Mouse (Mus musculus) adrenal gland, postnatal 14 days (tissue): Measurements from ENCODE around the gene Cphx3. TPM values are rescaled to one million over a fixed set of nuclear protein-coding genes. Genes with fewer than 3 reads are reported as not detected.
"Not testable (repeated sequence)": the region's sequence is repeated elsewhere in the genome, so short reads cannot be mapped to it uniquely, and the experiment has no call there.

Experiments used
- DNase-seq: peaks from one replicate; pipeline ENCODE4 v3.0.0; 2021; ENCODE audit warnings: mixed read lengths
- long read RNA-seq, 2 experiments: library from polyadenylated mRNA; stranded (forward); transcript quantifications; one replicate each; pipeline ENCODE4 v2.0.0; 2021
- total RNA-seq: library from RNA; stranded (reverse); gene quantifications from 2 replicates; pipeline ENCODE4 v1.2.3, GENCODE M21; 2021

Gene Cphx3
- not detected in 2 replicates for total RNA-seq
- long read RNA-seq, experiment 1: 0 reads
- long read RNA-seq, experiment 2: 0 reads

DNA sequence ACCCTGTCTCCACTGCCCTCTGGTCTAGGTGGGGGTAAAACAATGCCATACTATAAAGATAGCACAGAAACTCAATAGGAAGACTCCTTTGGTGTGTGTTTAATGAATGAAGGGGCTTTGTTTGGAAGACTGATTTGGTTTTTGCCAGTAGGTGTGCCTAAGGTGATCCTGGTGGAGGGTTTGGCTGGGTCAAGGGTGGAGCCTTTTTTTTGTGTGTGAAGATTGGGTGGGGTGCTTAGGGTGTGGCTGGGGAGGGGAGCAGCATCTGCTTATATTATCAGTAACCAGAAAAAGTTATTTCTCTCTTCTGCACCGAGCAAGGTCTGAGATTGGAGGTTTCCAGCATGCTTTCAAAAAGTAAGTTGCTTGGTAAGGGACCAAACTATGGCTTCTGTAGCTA lies at the start of gene Cphx3:
Gene Cphx3, plus strand, starts transcription at position 301 of the 400 bp plus-strand sequence.
- not testable (repeated sequence) for DNase-seq

DNA sequence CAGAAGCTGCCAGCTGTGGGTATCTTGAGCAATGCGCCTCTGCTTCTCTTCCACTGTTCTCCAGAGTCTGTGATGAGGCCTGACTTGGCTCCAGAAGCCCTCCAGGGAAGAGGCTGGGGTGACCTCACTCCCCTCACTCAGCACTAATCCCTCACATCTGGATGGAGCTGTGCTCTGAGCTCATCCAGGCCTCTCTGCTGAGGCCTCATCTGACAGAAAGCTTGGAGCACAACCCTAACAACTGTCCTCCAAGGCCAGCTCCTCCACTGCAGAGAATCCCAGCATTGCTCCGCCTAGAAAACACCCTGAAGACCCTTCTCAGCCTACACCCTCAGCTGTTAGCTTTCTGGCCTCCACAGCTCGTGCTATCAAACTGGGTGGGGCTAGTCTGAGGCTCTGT lies 47.7 kb upstream of the Cphx3 start:
- DNase-seq: not testable (repeated sequence)

DNA sequence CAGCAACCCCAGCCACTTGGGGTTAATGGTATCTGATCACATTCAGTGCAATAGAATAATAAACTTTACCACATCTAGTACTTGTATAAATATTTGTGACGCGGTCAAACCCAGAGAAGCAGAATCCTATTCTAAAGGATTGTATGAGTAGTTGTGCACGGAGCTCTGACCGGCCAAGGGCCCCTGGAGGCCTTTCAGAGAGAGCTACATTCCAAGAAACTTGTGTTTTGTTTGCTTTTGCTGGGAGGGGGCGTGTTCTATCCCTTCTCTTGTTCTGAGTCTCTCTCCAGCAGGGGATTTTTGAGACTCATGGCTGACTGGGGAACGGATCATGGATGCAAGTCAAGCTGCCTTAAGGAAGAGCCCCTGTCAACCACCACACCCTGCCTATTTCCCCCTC lies 46.7 kb upstream of the Cphx3 start:
- not testable (repeated sequence) for DNase-seq

DNA sequence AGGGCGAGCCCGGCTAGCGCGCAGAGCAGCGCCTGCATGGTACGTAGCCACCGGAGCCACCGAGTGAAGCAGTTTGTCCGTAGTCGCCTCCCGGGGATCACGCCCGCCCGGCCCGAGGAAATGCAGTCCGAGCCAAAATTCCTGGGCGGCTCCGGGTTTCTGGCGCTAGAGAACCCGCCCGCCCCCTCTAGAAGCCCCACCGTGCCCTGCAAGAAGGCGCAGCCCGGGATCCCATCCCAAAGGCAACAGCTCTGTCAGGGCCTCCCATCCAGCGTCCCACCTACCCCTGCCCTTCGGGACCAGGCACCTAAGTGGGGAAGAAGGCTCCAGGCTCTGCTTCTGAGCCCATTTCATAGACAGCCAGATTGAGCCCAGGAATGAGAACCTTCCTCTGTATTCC lies 39.5 kb upstream of the Cphx3 start, which contains the start of gene Gm9780:
Gene Gm9780, minus strand, starts transcription at position 101 of the 400 bp plus-strand sequence.
- DNase-seq: not testable (repeated sequence)

DNA sequence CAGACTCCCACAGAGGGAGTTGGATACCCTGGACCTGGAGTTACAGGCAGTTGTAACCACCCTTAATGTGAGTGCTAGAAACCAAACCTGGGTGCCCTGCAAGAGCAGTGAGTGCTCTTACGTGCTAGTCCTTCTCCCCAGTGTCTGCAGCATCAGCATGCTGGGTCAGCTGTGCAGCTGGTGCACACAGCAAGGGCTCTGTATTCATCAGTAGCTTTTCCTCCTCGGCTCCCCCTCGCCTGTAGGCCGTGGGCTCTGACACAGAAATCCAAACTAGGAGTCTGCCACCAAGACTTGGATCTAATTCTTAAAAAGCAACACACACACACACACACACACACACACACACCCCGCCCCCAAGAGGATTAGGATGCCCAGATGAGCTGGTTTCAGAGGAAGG lies 37.1 kb upstream of the Cphx3 start:
- not testable (repeated sequence) for DNase-seq

DNA sequence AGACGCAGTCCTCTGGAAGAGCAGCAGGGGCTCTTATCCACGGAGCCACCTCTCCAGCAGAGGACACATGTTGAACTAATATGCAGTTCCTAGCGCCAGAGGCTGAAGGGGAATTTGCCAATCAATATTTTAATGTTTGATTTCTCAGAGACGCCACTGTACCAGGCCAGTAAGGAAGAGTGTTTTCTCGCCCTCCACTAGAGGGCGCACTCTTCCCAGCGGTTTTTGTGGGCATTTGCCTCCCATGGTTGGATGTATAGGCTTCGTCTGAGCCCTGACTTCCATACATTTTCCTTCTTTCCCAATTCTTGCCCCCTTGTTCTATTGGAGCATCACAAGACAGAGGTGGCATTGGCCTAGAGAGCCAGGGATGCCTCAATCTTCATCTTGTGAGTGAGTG lies 35.1 kb upstream of the Cphx3 start:
- DNase-seq: not testable (repeated sequence)

DNA sequence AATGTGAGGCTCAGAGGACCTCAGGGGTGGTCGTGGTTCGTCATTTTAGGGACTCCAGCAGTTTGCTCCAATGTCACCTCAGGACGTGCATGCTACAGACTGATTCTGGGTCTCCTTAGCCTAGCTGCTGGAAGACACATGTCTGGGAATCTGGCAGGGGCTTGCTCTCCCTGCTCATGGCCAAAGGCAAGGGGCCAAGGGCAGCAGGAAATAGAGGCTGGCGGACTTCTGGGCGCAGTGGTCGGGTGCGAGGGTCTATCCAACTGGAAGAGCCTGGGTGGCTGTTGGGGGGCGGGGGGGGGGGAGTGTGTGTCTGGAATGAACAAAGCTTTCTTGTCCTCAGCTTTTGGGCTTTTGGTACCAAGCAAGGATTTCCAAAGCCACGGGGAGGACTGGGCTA lies 33.3 kb upstream of the Cphx3 start:
- DNase-seq: not testable (repeated sequence)

DNA sequence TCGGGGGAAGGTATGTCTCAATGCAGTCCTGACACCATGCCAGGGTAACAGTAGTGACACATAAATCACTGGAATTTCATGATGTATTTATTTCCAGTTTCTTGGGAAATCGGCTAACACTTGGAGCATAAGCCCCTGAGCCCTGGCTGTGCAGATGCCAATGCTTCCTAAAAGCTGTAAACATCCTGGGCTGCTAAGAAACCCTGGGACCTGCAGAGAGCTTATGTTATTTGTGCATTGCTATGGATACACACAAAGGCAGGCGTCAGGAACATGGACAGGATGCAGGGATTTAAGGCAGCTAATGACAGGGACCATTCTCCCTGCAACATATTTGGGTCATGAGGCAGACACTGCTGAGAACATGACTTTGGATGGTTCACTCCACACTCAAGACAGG lies 23.9 kb upstream of the Cphx3 start:
- DNase-seq: not testable (repeated sequence)

DNA sequence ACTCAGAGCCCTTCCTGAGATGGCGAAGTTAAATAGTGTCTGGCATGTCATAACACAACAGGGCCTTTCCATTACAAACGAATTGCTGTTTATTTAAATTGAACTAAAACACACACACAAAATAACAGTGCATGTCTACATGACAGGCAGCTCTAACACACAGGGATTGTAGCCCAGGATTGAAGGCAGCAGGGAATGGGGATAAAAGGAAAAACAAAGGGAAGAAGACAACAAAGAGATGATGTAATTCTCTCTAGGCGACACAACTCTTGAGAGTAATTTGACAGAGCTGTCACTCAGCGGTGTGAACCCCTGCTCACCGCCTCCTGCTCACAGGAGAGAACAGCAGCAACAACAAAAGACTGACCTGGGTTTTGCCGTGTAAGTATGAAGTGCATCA lies 22.7 kb upstream of the Cphx3 start:
- DNase-seq: not testable (repeated sequence)

DNA sequence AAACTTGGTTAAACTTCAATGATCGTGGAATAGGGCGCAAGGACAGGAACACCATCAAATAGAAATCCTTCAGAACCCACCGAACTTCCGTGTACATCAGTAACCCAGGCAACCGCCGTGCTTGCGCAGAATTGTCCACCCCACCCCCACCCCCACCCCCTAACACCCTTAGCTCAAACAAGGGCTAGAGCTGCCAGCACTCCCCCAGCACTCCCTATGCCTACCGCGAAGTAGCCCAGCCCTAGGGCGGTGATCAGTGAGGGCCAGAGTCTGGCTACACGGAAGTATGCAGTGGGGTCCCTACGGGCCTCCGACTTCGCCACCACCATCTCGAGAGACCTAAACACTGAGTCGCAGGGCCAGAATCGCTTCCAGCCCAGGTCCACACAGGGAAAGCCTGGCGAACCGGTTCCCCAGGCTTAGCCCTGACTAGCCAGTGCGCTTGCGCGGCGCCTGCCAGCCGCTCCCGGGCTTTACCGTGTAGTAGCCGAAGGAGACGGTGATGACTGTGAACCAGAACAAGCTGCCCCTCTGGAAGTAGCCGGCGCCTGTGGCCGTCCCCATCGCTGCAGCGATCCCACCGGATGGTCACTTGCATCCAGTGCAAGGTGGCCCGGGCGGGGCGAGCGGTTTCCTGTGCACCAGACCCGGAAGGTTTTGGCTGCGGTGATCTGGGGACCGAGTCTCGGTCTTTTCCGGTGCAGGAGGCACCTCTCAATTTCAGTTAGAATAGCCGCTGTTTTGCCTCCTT lies 15.3 kb upstream of the Cphx3 start:
- not testable (repeated sequence) for DNase-seq

DNA sequence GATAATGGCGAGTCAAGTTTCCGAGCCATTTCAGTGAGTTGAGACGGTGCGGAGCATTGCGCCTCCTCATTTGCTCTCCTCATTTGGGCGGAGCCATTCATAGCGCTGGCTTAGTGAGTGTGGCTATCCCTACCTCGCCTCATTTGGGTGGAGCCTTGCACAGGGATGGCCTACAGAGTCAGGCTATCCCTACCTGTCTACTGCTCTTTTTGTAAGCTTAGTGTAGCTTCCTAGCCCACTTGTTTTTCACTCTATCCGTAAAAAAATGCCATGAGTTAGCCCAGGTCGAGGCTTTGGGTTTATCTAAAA lies 14.8 kb upstream of the Cphx3 start, which contains the start of gene Tmem254c:
Gene Tmem254c, minus strand, starts transcription at position 31 of the 309 bp plus-strand sequence.
- not testable (repeated sequence) for DNase-seq

DNA sequence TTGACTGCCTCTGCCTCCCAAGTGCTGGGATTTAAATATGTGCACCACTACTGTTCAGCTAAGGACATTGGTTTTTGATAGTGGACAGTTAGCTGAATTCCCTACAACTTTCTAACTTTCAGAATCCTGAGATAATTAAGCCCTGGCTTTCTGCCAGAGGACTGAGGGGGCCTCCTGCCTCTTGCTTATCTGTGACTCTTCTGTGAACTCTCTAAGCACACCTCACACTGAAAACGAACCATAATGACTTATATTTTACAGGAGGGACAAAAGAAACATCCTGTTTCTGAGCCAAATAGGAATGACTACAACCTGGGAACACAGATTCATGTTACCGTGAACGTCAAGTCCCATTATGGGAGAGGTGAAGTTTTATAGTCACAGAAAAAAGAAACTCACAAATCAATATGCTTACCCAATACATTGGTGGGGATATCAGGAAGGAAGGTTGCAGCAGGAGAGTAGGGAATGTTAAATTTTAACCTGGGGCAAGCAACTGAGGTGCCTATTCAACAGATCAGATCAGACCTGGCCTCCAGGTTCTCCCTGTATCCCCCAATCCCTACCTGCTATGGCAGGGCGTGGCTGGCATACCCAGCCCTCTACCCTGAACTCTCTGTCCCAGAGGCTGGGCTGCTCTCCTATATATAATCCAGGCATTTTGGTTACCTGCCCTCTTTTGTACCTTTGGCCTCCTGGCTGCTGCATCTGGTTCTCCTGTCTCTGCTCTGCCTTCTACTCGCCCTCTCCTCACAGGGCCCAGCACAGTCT lies 5.3 kb upstream of the Cphx3 start:
- DNase-seq: not testable (repeated sequence)

DNA sequence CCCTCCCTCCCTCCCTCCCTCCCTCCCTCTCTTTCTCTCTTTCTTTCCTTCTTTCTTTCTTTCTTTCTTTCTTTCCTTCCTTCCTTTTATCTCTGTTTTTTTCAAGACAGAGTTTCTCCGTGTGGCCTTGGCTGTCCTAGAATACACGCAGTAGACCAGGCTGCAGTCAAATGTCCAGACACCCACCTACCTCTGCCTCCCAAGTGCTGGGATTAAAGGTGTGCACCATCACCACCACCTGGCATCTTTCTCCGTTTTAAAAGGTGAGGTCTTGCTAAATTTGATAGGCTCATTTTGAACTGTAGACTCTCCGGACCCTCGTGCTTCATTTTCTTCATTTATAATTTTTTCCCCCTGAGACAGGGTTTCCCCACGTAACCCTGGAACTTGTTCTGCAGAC lies 881 bp upstream of the Cphx3 start, which contains the start of gene Cphx2:
Gene Cphx2, plus strand, starts transcription at position 301 of the 400 bp plus-strand sequence.
- DNase-seq: not testable (repeated sequence)

DNA sequence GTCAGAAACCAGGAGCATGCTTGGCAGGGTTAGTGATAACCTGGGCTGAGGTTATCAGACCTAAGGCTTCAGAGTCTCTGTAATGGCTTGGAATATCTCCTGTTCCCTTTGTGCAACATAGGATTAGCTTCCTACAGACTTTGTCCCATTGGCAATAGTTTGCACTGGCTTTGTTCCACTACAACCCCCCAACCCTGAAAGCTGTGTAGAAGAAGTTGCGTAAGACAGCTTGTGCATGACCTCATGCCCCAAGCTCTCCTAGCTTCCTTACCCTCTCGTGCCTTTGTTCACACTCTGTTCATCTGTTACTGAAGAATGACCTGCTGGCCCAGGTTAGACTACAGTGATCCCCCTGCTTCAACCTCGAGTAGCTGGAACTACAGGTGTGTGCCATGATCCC lies 15.5 kb downstream of the Cphx3 start:
- not testable (repeated sequence) for DNase-seq

DNA sequence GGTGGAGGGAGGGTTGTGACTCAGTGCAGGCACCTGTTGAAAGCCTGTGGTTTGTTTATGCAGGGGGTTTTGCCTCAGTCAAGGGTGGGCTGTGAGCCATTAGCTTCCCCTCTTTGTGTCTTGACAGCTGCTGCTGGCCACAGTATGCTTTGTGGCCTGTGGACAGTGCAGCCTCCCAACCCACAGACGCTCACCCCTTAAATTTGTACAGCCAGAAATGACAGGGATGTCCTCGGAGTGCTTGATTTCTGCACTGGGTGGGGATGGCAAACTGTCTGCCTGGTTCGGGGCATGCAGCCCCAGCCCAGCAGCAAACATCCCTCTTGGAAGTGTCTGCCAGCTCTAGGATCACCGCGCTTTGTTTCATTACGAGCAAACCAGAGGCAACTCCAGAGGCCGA lies 36.1 kb downstream of the Cphx3 start, which contains the start of gene Duxbl2:
Gene Duxbl2, plus strand, starts transcription at position 200 of the 400 bp plus-strand sequence.
- DNase-seq: not testable (repeated sequence)

DNA sequence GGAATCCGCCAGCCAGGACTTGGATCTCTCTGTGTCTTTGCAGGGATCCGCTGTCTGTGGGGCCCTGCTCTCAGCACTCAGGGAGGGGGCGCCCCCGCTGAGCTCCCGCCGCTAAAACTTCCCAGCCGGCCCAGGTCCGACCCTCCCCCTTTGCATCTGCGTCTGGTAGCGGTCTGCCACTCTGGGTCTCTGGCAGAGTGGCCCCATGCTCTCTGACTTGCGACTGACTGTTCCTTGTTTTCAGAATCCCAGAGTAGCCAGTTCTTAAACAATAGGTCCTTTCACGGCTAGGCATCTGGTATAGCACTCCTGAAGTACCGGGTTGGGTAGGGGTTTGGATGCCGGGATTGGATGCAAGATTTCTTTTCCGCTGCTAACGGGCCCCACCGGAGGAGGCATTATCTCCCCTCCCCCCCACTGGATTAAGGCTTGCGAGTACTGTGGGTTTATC lies 36.5 kb downstream of the Cphx3 start:
- DNase-seq: not testable (repeated sequence)

DNA sequence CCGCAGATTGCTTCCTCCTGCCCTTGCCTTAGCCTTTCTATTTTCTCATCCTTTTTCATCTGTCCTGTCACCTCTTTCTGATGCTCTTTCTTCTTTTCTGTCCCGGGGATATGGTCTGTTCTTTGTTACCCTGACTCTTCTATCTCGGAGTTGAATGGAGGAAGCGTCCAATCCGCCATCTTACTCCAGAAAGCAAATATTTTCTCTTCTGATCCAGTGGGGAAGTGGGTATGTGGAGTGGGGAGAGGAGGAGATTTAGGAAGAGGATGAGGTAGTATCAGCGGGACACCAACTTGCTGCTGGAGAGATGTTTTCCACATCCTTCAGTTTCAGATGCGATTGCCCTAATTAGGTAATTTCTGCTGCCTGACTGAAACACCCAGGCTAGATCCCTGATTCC lies 37.0 kb downstream of the Cphx3 start:
- not testable (repeated sequence) for DNase-seq

DNA sequence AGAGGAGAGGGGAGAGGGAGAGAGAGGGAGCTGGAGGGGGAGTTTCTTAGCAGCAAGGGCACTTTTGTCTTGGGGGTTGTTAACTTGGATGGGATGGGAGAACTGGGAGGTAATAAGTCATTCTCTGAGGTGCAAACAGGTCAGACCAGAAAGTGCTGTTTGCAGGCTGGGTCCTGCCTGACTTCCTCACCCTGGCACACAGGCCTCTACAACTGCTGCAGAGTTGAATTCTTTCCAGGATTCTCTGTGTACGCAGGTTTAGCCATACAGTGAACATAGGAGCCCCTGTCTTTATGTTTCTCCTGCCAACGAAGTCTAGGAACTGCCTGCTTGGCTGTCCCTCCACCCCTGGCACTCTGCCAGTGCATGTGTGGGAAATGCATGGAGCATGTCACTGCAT lies 65.0 kb downstream of the Cphx3 start:
- not testable (repeated sequence) for DNase-seq

DNA sequence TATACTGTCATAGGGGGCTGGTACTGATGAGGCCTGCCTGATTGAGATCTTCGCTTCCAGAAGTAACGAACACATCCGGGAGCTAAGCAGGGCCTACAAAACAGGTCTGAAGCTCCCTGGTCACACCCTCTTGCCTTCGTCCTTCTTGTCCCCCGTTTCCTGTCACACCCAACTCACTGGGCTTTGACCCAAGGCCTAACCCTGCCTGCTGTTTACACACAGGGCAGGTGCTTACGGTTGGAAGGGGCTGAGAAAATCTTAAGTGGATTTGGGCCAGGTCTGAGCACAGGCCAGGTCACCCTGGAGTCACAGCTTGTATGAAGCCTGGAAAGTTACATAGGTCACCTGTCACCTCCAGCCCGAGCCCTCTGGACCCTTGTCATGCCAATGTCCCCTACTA lies 73.9 kb downstream of the Cphx3 start:
- not testable (repeated sequence) for DNase-seq

DNA sequence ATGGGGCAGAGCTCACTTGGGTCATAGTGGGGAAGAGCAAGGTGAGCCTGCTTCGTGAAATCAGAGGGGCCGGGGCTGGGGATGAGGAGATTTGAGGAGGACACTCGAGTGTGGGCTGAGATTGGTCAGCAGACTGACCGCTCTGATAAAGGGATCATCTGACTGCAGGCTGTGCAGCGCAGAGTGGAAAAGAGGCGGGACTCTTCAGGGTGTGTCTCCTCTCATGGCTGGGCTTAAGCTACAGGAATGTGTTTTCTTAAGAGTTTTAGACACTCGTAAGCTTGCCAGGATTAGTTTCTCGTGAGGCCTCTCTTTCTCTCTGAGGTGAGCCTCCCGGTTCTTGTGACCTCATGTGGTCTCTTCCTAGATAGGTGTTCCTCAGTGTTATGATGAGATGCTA lies 79.1 kb downstream of the Cphx3 start:
- not testable (repeated sequence) for DNase-seq

DNA sequence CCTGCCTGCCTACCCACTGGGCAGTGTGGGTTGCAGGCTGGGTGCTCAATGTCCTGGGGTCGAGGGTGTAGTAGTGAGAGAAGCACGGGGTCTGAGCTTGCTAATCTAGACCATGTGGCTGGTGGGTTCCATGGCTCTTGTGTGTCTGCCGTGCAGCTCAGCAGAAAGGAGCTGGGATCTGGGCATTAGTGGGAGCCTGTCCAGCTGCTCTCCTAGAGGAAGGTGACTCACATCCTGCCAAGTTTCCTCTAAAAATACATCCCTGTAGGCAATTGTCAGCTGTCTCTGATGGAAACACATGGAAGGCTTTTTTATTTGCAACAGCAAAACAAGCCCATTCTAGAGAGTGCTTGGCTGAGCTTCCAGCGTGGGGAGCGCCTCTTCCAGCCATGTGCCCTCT lies 80.3 kb downstream of the Cphx3 start:
- DNase-seq: not testable (repeated sequence)

DNA sequence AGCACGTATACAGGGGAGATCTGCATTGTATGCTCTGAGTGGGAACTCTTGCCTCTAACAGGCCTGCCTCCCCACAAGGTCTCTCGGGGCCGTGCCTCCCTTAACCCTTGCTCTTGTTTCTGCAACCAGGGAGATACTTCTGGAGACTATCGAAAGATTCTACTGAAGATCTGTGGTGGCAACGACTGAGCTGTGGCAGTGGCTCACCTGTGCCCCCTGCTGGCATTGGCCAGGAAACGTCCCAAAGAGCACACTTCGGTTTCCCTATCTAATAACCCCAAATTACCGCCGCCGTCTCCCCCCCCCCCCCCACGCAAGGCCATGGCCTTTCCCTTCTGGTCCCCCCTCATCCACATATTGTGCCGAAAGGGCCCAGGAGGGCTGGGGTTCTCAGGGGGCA lies 83.2 kb downstream of the Cphx3 start:
- not testable (repeated sequence) for DNase-seq

DNA sequence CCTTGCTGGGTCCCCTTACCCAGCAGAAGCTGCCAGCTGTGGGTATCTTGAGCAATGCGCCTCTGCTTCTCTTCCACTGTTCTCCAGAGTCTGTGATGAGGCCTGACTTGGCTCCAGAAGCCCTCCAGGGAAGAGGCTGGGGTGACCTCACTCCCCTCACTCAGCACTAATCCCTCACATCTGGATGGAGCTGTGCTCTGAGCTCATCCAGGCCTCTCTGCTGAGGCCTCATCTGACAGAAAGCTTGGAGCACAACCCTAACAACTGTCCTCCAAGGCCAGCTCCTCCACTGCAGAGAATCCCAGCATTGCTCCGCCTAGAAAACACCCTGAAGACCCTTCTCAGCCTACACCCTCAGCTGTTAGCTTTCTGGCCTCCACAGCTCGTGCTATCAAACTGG lies 91.9 kb downstream of the Cphx3 start:
- not testable (repeated sequence) for DNase-seq
